Mouse (Mus musculus): Measurements from ENCODE around the gene Zswim4.

- TF ChIP-seq POLR2A (IDR thresholded peaks at IDR 0.05; ENCODE audit: low read depth, low read length) (no peak), CTCF (IDR thresholded peaks at IDR 0.05; ENCODE audit: extremely low read depth, insufficient read depth, insufficient read length, insufficient replicate concordance) (no peak)
These were observed 47.8 kb upstream of the Zswim4 start for GRCm38 (mm10) chr8:84284608-84285063.
